Mouse (Mus musculus): ENCODE measurements around the gene Prkcq. TPM values are rescaled to one million over a fixed set of nuclear protein-coding genes. Genes with fewer than 3 reads are reported as not detected.

The Prkcq gene
- polyA plus RNA-seq, 1 experiment from 2014 or later, result 2.6 TPM

DNA sequence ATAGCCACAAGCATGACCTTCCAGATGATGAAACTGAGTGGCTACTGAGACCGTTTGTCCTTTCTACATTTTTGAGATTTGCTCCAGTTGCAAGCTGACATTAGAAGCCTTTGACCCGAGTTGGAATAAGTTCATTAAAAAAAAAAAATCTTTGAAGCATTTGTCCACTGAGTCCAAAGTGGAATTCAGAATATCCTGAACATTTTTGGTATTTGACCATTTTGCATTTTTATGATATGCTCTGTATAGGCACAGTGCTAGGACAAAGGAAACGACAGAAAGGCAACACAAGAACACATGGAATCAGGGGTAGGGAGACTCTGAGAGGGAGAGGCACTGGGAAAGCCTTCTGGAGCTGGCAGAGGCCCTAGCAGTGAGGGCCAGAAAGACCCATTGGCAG is 9.2 kb upstream of the Prkcq start:
- no peaks in the 10 kb centered on the region for H3K9me3 ChIP-seq
- WGBS, result 57% methylated on average over 3 of the region's 3 CpGs
- no peak for ATAC-seq (ENCODE audit: insufficient read depth, low FRiP score, low read depth)

DNA sequence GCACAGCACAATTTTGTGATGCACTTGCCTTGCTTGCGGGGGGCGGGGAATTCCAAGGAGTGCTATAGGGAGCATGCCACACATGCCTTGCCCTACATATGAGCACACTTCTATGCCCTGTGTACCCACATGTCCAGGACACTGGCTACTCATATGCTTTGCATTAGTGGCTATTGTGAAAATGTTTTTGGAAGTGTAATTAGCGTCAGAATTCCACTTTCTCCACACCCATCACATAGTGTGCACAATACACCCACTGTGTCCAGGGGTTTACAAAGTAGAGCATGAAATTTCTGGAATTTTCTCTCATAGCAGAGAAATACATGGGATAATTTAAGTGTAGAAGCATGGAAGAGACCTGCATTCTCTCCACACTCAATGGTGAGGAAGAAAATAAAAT is 7.7 kb upstream of the Prkcq start:
- Histone ChIP-seq H3K4me3 (replicated peaks) (no peak overlapping the region), H3K4me2 (no peak overlapping the region), H3K27ac (no peak overlapping the region), H3K9me3 (no peaks in the 10 kb centered on the region), H3K4me1 (no peaks in the 10 kb centered on the region), H3K36me3 (no peaks in the 10 kb centered on the region), H3K9ac (no peak overlapping the region), H3K27me3 (replicated peaks) (no peaks in the 10 kb centered on the region)
- WGBS, result 83% methylated on average over 3 of the region's 3 CpGs
- no peak for ATAC-seq (ENCODE audit: insufficient read depth, low FRiP score, low read depth)

More for the DNA sequence above, 9.2 kb upstream of the Prkcq start:
- no peak overlapping the region for H3K9ac ChIP-seq
- no peak overlapping the region for H3K27ac ChIP-seq
- H3K4me3 ChIP-seq (replicated peaks), result no peak overlapping the region
- no peaks in the 10 kb centered on the region for H3K4me1 ChIP-seq
- H3K27me3 ChIP-seq (replicated peaks), result no peaks in the 10 kb centered on the region
- no peak overlapping the region for H3K4me2 ChIP-seq
- H3K36me3 ChIP-seq, result no peaks in the 10 kb centered on the region

DNA sequence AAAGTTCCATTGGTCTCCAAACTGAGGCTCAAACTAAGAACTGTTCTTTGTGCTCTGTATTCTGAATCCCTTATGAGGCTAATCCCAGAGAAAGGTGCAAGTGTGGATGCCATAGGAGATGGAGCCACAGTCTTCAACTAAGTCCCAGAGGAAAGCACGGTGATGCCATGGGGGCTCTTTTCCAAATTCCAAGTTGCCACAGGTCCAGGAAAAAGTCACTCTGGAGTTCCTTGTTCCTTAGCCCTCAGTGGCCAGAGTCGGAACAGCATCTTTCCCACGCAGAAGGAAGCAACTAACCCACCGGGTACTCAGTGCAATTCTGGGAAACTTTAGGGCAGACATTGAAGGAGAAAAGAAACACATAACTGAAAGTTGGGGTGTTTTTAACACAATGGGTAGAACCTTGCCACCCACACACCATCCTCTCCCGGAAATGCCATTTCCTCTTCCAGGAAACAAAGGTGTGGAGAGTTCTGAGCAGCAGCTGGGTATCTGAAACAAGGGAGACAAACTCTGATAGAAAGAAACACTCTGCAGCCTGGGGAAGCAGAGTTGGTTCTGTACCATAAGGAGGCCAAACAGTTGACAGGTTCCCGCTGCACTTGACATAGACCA is 2.1 kb upstream of the Prkcq start:
- Histone ChIP-seq H3K27me3 (replicated peaks) (no peaks in the 10 kb centered on the region), H3K4me3 (replicated peaks) (no peak overlapping the region), H3K4me2 (no peak overlapping the region), H3K36me3 (no peaks in the 10 kb centered on the region), H3K9me3 (no peaks in the 10 kb centered on the region), H3K4me1 (no peaks in the 10 kb centered on the region), H3K27ac (no peak overlapping the region), H3K9ac (no peak overlapping the region)
- 68% methylated on average over 6 of the region's 6 CpGs for WGBS
- no peak for ATAC-seq (ENCODE audit: insufficient read depth, low FRiP score, low read depth)

DNA sequence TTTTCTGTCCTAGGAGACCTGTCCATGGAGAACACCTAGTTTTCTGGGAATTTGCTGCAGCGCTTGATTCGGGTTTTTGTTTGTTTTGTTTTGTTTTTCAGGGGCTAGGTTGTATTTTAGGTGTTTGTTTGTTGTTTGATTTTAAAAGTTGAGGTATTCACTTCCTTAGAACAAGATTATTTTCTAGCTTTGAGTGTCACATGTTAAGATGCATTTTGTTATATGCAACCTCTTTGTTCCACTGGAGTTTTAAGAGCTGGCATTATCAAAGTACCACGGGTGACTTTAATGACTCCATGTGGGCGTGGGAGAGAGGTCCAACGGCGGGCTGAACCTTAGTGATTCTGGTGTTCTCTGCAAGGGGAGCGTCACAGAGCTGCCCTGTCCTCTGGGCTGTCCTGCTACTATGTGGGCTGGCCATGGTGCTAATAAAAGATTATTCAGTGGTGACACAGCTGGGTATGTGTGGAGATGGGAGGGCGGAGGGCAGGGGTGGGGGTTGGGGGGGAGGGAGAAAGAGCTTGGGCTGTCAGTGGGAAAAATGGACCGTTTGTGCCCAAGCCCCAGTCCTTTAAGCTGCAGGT is 1.0 kb downstream of the Prkcq start:
- Histone ChIP-seq H3K27ac (no peak overlapping the region), H3K36me3 (no peaks in the 10 kb centered on the region), H3K27me3 (replicated peaks) (no peaks in the 10 kb centered on the region), H3K4me1 (no peaks in the 10 kb centered on the region), H3K9me3 (no peaks in the 10 kb centered on the region), H3K4me2 (peak overlapping the region; percentile 92), H3K4me3 (replicated peaks) (peak overlapping the region; percentile 56), H3K9ac (no peak overlapping the region)
- no peak for ATAC-seq (ENCODE audit: insufficient read depth, low FRiP score, low read depth)
- WGBS, result 15% methylated on average over 9 of the region's 9 CpGs

DNA sequence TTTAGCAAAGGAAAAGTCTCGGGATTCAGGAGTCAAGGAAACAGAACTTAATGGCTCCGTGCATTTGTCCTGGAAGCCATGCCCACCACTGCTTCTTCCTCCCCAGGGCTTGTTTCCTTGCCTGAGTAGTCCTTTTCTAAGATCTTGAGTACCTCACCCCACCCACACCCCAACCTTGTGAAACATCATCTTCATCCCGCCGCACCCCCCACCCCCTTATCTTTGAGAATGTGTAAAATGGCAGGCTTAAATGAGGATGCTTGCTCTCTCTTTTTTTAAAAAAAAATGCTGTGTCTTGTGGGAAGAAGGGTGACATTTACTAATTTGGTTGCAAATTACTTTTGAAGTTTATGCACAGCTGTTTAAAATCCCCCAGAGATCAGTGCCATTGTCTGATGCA is 1.6 kb downstream of the Prkcq start:
- Histone ChIP-seq H3K4me2 (no peak overlapping the region), H3K36me3 (no peaks in the 10 kb centered on the region), H3K27me3 (replicated peaks) (no peaks in the 10 kb centered on the region), H3K27ac (no peak overlapping the region), H3K4me1 (no peaks in the 10 kb centered on the region), H3K9me3 (no peaks in the 10 kb centered on the region), H3K4me3 (replicated peaks) (no peak overlapping the region), H3K9ac (no peak overlapping the region)
- no peak for ATAC-seq (ENCODE audit: insufficient read depth, low FRiP score, low read depth)
- 44% methylated on average over 4 of the region's 4 CpGs for WGBS

DNA sequence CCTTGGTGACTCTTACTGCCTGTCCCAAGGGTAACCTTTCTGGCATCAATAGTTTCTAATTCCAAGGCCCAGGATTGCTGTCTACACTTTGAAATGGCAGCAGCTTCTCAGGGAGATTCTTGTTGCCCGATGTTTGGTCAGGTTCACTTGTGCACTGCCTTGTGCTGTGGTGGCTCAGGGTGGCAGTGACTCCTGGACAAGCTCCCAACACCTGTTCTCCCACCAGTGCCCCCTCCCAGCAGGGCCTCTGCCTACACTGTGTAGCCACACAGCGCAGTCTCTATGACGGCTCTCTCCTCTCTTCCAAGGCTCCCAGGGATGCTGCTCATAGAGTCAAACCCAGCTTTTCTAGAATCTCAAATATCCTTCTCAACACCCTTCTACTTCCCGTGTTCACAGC is 2.2 kb downstream of the Prkcq start:
- no peaks in the 10 kb centered on the region for H3K4me1 ChIP-seq
- H3K27me3 ChIP-seq (replicated peaks), result no peaks in the 10 kb centered on the region
- H3K27ac ChIP-seq, result no peak overlapping the region
- no peaks in the 10 kb centered on the region for H3K9me3 ChIP-seq
- no peaks in the 10 kb centered on the region for H3K36me3 ChIP-seq
- ATAC-seq (ENCODE audit: insufficient read depth, low FRiP score, low read depth), result no peak
- WGBS, result 81% methylated on average over 4 of the region's 4 CpGs
- H3K9ac ChIP-seq, result no peak overlapping the region
- H3K4me2 ChIP-seq, result no peak overlapping the region
- H3K4me3 ChIP-seq (replicated peaks), result no peak overlapping the region

DNA sequence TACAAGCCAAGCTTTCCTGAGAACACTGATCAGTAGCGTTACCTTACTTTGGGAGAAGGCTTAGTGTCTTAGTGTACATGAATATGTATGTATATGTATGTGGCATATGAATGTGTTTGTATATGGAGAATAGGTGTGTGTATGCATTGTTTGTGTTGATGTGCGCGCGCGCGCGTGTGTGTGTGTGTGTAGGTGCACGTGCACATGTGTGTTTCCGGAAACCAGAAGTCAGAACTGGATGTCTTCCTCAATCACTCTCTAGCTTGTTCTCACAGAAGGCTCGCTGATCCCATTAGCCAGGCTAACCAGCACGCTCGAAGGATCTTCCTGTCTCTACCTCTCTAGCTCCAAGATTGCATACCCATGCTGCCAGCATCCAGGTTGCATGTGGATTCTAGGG is 6.0 kb downstream of the Prkcq start:
- 90% methylated on average over 12 of the region's 12 CpGs for WGBS
- no peak overlapping the region for H3K4me3 ChIP-seq (replicated peaks)

DNA sequence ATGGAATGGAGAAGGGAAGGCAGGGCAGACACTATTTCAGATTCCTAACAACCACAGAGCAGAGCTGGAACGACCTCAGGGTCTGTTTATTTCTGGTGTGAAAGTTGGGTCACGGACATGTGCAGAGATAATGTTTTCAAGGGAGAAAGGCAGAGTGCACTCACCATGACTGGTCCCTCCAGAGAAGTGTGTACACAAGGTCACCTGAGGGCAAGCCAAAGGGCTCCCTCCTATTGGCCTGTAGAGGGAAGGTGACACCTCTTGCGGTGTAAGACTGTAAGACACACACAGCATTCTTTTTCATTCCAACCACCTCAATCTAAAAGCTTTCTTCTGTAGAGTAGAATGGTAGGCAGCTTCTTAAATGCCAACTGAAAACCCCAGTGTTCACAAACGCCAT is 9.6 kb downstream of the Prkcq start:
- H3K9ac ChIP-seq, result no peak overlapping the region
- WGBS, result 31% methylated on average over 4 of the region's 4 CpGs
- no peak overlapping the region for H3K4me2 ChIP-seq
- no peaks in the 10 kb centered on the region for H3K9me3 ChIP-seq
- no peaks in the 10 kb centered on the region for H3K27me3 ChIP-seq (replicated peaks)
- H3K4me3 ChIP-seq (replicated peaks), result no peak overlapping the region
- H3K27ac ChIP-seq, result no peak overlapping the region
- ATAC-seq (ENCODE audit: insufficient read depth, low FRiP score, low read depth), result no peak
- H3K4me1 ChIP-seq, result no peaks in the 10 kb centered on the region
- no peaks in the 10 kb centered on the region for H3K36me3 ChIP-seq

More for the DNA sequence above, 6.0 kb downstream of the Prkcq start:
- no peak overlapping the region for H3K9ac ChIP-seq
- no peaks in the 10 kb centered on the region for H3K36me3 ChIP-seq
- no peaks in the 10 kb centered on the region for H3K4me1 ChIP-seq
- H3K27ac ChIP-seq, result no peak overlapping the region
- no peak for ATAC-seq (ENCODE audit: insufficient read depth, low FRiP score, low read depth)
- no peak overlapping the region for H3K4me2 ChIP-seq
- no peaks in the 10 kb centered on the region for H3K27me3 ChIP-seq (replicated peaks)
- no peaks in the 10 kb centered on the region for H3K9me3 ChIP-seq

DNA sequence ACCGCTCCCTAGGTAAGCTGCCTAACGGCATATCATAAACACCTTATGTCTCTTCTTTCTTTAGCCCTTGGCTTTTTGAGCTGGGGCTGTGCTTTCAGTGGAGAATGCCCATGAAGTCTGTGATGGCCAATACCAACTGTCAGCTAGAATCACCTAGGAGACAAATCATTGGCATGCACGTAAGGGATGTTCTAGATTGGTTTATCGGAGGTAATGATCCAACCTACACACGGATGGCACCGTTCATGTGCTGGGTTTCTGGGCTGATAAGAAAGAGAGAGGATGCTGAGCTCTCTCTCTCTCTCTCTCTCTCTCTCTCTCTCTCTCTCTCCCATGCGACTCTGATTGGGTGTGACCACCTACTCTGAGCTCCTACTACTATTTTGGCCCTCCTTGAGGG is 10.2 kb downstream of the Prkcq start:
- H3K9me3 ChIP-seq, result no peaks in the 10 kb centered on the region
- ATAC-seq (ENCODE audit: insufficient read depth, low FRiP score, low read depth), result no peak
- no peaks in the 10 kb centered on the region for H3K4me1 ChIP-seq
- no peak overlapping the region for H3K4me3 ChIP-seq (replicated peaks)
- H3K36me3 ChIP-seq, result no peaks in the 10 kb centered on the region
- H3K4me2 ChIP-seq, result no peak overlapping the region
- H3K9ac ChIP-seq, result no peak overlapping the region
- no peaks in the 10 kb centered on the region for H3K27me3 ChIP-seq (replicated peaks)
- H3K27ac ChIP-seq, result no peak overlapping the region
- WGBS, result 85% methylated on average over 7 of the region's 7 CpGs

DNA sequence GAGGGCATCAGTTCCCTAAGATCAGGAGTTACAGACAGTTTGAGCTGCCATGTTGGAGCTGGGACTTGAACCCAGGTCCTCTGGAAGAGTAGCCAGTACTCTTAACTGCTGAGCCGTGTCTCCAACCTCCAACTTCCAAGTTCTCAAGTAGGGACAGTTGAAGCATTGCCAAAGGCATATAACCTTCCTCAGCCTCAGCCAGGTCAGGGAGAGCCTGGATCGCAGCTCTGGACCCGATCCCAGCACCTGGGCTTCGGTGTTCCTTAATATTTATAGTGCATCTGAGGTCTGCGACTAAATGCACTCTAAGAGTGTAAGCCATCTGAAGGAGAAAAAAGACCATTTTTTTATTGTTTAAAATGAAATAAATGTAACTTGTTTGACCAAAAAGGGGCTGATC is 12.1 kb downstream of the Prkcq start:
- Histone ChIP-seq H3K27ac (no peak overlapping the region), H3K9me3 (no peaks in the 10 kb centered on the region), H3K36me3 (no peaks in the 10 kb centered on the region), H3K4me2 (no peak overlapping the region), H3K27me3 (replicated peaks) (no peaks in the 10 kb centered on the region), H3K4me3 (replicated peaks) (no peak overlapping the region), H3K4me1 (no peaks in the 10 kb centered on the region), H3K9ac (no peak overlapping the region)
- no peak for ATAC-seq (ENCODE audit: insufficient read depth, low FRiP score, low read depth)
- 72% methylated on average over 5 of the region's 5 CpGs for WGBS

DNA sequence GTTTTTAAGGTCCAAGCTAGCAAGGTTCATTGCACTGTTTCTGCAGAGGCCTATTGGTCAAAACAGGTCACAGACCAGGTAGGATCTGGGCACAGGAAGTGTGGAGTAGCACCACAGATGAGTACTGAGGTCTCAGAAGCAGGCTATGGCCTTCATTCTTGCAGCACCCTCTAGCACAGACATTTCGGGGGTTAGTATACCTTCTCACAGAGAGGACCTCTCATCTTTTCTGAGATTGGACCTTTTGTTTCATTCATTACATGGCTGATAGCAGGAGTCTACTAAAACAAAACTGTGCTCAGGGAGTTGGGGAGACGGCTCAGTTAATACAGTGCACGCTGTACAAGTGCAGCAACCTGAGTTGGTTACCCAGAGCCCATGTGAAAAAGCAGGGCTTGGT is 14.7 kb downstream of the Prkcq start:
- no peak overlapping the region for H3K4me2 ChIP-seq
- no peak overlapping the region for H3K9ac ChIP-seq
- H3K4me1 ChIP-seq, result no peaks in the 10 kb centered on the region
- ATAC-seq (ENCODE audit: insufficient read depth, low FRiP score, low read depth), result no peak
- 88% methylated on average over 3 of the region's 3 CpGs for WGBS
- no peaks in the 10 kb centered on the region for H3K9me3 ChIP-seq
- H3K4me3 ChIP-seq (replicated peaks), result no peak overlapping the region
- no peaks in the 10 kb centered on the region for H3K36me3 ChIP-seq
- H3K27ac ChIP-seq, result no peak overlapping the region
- no peaks in the 10 kb centered on the region for H3K27me3 ChIP-seq (replicated peaks)

DNA sequence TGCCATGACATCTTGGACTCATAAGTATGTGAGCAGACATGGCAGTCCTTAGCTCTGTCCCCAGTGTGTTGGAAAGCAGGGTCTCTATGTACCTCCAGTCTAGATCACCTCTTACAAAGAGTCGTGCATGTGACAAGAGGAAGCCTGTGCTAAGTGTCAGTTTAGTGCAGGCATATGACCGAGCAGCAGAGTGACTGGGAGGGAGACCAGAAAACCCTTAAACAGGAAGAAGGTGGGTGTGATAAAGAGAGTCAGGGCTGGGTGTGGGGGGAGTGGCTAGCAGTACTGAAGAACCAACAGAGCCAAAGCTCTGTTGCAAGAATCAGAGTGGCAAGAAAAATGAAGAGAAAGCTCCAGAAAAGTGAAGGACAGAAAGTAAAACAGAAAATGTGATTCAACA is 15.3 kb downstream of the Prkcq start:
- no peaks in the 10 kb centered on the region for H3K27me3 ChIP-seq (replicated peaks)
- no peak overlapping the region for H3K27ac ChIP-seq
- H3K9ac ChIP-seq, result no peak overlapping the region
- WGBS, result 52% methylated on average over 2 of the region's 2 CpGs
- no peak overlapping the region for H3K4me3 ChIP-seq (replicated peaks)
- H3K36me3 ChIP-seq, result no peaks in the 10 kb centered on the region
- H3K9me3 ChIP-seq, result no peaks in the 10 kb centered on the region
- ATAC-seq (ENCODE audit: insufficient read depth, low FRiP score, low read depth), result no peak
- no peaks in the 10 kb centered on the region for H3K4me1 ChIP-seq
- H3K4me2 ChIP-seq, result no peak overlapping the region

DNA sequence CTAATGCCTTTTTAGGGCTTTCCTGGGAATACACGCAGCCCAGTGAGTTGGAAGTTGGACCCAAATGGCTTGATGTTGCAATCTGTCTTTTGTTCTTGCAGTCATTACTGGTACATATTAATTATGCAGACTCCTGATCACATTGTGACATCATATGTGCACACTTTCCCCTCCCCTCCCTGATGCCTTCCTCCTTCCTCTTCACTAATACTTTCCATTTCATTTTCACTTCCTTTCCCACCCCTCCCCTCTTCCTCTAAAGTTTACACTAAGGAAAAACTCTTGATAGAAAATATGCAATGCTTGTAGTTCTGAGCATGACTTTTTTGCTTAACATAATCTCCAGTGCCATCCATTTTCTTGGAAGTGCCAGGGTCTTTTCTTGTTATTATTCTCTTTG is 16.4 kb downstream of the Prkcq start:
- no peaks in the 10 kb centered on the region for H3K36me3 ChIP-seq
- no peak overlapping the region for H3K4me2 ChIP-seq
- H3K27ac ChIP-seq, result no peak overlapping the region
- H3K4me1 ChIP-seq, result no peaks in the 10 kb centered on the region
- 86% methylated on average over 1 of the region's 1 CpGs for WGBS
- no peak overlapping the region for H3K4me3 ChIP-seq (replicated peaks)
- H3K9ac ChIP-seq, result no peak overlapping the region
- H3K27me3 ChIP-seq (replicated peaks), result no peaks in the 10 kb centered on the region
- no peak for ATAC-seq (ENCODE audit: insufficient read depth, low FRiP score, low read depth)
- no peaks in the 10 kb centered on the region for H3K9me3 ChIP-seq

All from stomach, embryonic 15.5 days (tissue).